Mouse (Mus musculus) liver, embryonic 14.5 days (tissue): ENCODE data around the gene Cx3cr1.

Experiments
- CTCF ChIP-seq: IDR thresholded peaks from 2 replicates; pipeline ENCODE4 v1.5.1; 2016; ENCODE audit warnings: antibody characterized with exemption, low read depth, control low read depth
- EP300 ChIP-seq: IDR thresholded peaks from 2 replicates; pipeline ENCODE4 v1.6.1; 2016; ENCODE audit warnings: antibody characterized with exemption, low read depth

DNA sequence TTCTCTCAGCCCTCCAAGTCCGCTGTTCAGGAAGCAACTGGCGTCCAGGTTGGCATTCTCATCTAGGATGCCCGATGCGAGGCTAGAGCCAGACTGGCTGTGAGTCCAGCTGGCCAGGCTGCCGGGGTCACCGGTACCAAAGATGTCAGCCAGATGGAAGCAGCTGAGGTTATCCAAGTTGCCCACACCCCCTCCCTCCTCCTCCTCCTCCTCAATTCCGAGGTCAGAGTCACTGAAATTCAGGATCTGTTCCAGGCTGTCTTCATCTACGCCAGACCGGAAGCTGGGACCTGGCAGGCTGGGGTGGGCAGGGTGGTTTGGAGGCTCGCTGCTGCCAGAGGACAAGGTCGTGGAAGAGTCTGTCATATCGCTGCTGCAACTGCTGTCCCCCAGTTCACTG lies 97.1 kb downstream of the Cx3cr1 start:
- no peak for TF ChIP-seq CTCF
- TF ChIP-seq EP300 = no peak
